Mouse (Mus musculus): ENCODE results near the gene Scamp2.

DNA sequence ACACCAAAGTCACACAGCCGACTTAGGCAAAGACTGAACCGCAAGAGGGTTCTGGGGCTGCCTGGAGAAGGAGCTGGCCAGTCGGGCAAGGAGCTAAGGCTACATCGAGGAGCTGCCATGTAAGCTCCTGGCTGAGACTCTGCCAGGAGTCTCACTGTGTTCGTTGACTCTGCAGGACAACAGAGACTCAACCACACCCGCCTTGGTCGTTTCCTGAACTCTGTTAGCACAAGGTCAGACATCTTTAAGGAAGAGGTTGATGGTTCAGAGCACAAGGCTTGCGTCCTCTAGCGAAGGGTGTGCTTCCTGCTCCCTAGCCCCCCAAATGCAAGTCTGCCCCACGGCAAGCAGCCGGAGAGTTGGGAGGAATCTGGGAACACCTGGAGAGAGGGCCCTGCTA is 12.9 kb upstream of the Scamp2 start:
- no peak for TF ChIP-seq HCFC1 (IDR thresholded peaks at IDR 0.05; ENCODE audit: borderline replicate concordance, insufficient read depth, low read length)
- no peak for TF ChIP-seq ZNF384 (IDR thresholded peaks at IDR 0.05; ENCODE audit: low read depth, low read length)
- no peak for TF ChIP-seq ZC3H11A (IDR thresholded peaks at IDR 0.05; ENCODE audit: borderline replicate concordance, low read depth, low read length)
- TF ChIP-seq MAFK (IDR thresholded peaks at IDR 0.05; ENCODE audit: insufficient read depth, low read depth, low read length) = no peak

All from ES-E14 (cell line).